Mouse (Mus musculus): ENCODE results near the gene Naa38. TPM values are rescaled to one million over a fixed set of nuclear protein-coding genes. Genes with fewer than 3 reads are reported as not detected.
"Not testable (repeated sequence)": the region's sequence is repeated elsewhere in the genome, so short reads cannot be mapped to it uniquely, and the experiment has no call there.

The Naa38 gene
- polyA plus RNA-seq, 1 experiment from 2014 or later = 140 TPM

DNA sequence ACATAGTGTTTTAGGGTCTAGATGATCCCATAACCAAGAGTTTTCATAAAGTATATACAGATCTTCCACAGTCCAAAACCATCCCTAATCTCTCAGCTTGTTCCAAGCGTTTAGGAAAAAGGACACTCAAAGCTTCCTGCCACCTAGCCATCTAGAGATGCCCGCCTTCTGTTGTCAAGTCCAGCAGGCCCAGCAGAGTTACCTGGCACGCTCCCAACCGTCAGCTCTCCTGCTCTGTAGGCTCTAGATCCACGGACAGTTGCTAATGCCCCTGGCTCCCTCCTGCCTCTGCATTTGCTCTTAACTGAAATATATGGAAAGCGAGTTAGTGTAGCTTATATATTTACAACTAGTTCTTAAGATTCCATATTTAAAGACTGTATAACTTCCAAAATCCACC is 13.9 kb upstream of the Naa38 start:
- WGBS = 83% methylated on average over 6 of the region's 6 CpGs
- no peak overlapping the region for H3K4me3 ChIP-seq
- H3K27ac ChIP-seq = no peak overlapping the region
- H3K4me1 ChIP-seq = 0 out of 2 replicates have a peak, but pooled peaks cover 3% of the 10 kb centered on the region
- no peak for DNase-seq (ENCODE audit: low spot score)
- peaks cover 35% of the 10 kb centered on the region for H3K36me3 ChIP-seq
- H3K9me3 ChIP-seq (replicated peaks) = no peaks in the 10 kb centered on the region
- H3K27me3 ChIP-seq (ENCODE audit: low read depth, poor library complexity, severe bottlenecking) = no peaks in the 10 kb centered on the region

DNA sequence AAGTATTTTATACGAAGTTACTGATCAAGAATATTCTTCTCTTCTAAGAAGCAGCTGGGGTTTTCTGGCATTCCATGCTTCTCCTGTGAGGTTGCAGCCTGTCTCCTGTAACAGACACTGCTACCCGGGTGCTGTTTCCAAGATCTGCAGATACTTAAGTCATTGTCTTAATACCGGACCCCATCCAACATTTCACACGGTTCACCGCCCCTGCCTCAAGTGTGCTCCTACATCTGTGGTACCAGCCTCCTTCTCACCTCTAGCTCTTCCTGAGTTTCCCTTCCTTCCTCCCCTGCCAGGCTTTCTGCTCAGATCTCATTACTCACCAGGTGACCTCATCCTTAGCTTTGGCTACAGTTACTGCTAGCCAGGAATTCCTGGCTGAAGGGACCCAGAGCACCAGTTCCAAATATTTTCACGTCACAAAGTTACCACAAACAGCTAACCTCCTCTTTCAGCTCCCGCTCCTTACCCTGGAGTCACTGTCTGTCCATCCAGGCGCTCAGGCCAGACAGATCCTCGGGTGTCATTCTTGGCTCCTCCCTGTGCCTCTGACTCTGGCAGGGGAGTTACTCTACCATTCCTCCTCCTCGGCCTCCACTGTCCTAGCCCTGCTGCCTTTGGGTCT is 12.7 kb upstream of the Naa38 start:
- peaks cover 23% of the 10 kb centered on the region for H3K36me3 ChIP-seq
- no peak overlapping the region for H3K27ac ChIP-seq
- no peak for DNase-seq (ENCODE audit: low spot score)
- H3K4me1 ChIP-seq = 0 out of 2 replicates have a peak, but pooled peaks cover 3% of the 10 kb centered on the region
- no peak overlapping the region for H3K4me3 ChIP-seq
- H3K27me3 ChIP-seq (ENCODE audit: low read depth, poor library complexity, severe bottlenecking) = no peaks in the 10 kb centered on the region
- 70% methylated on average over 10 of the region's 10 CpGs for WGBS
- H3K9me3 ChIP-seq (replicated peaks) = no peaks in the 10 kb centered on the region

DNA sequence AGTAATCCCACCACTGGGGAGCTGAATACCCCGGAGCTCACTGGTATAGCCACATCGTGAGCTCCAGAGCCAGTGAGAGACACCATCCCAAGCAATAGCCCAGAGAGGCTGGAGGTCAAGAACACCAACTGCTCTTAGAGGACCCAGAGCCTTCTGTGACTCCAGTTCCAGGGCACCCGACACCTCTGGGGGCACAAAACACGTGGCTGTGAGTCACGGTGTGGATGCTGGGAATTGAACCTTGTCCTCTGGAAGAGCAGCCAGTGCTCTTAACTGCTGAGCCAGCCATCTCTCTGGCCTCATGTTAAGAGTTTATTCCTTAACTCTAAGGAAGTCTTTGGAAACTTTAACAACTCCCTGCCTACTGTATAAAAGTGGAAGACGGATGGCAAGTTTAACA is 10.3 kb upstream of the Naa38 start:
- H3K27me3 ChIP-seq (ENCODE audit: low read depth, poor library complexity, severe bottlenecking) = no peaks in the 10 kb centered on the region
- no peak for DNase-seq (ENCODE audit: low spot score)
- H3K9me3 ChIP-seq (replicated peaks) = no peaks in the 10 kb centered on the region
- no peak overlapping the region for H3K27ac ChIP-seq
- no peak overlapping the region for H3K4me3 ChIP-seq
- 84% methylated on average over 6 of the region's 6 CpGs for whole genome bisulfite sequencing
- H3K36me3 ChIP-seq = peaks cover 16% of the 10 kb centered on the region; the same call in 1 of the 2 replicates
- 0 out of 2 replicates have a peak, but pooled peaks cover 2% of the 10 kb centered on the region for H3K4me1 ChIP-seq

DNA sequence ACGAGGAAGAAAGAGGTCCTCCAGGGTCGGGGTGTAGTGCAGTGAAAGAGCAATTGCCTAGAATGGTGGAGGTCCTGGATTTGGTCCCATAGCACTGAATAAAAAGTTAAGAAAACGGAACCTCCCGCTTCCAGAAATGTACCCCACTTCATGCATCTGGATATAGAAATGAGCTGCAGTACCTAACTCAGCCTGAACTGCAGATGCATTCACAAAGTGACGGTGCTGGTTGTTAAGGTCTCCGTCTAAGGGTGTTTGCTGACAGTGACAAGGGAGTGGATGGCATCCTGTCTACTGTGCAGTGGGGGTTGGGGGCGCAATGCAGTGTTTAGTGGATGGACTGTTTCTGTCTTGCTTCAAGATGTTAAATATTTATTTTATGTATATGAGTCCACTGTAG is 8.5 kb upstream of the Naa38 start:
- no peaks in the 10 kb centered on the region for H3K27me3 ChIP-seq (ENCODE audit: low read depth, poor library complexity, severe bottlenecking)
- peaks cover 11% of the 10 kb centered on the region; the same call in 1 of the 2 replicates for H3K36me3 ChIP-seq
- WGBS = 79% methylated on average over 7 of the region's 7 CpGs
- 0 out of 2 replicates have a peak, but pooled peaks cover 5% of the 10 kb centered on the region for H3K4me1 ChIP-seq
- no peak overlapping the region for H3K4me3 ChIP-seq
- no peaks in the 10 kb centered on the region for H3K9me3 ChIP-seq (replicated peaks)
- no peak for DNase-seq (ENCODE audit: low spot score)
- H3K27ac ChIP-seq = no peak overlapping the region

DNA sequence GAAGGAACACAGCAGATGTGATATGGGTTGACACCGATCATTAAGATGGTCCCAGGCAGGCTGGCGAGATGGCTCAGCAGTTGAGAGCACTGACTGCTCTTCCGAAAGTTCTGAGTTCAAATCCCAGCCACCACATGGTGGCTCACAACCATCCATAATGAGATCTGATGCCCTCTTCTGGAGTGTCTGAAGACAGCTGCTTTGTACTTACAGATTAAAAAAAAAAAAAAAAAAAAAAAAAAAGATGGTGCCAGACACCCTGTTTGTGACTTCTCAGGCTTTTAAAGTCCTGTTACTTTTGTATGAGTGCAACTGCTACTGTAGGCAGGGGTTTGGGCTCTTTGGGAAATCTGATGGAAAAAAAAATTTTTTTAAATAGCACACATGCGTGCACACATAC is 6.6 kb upstream of the Naa38 start:
- H3K4me3 ChIP-seq = no peak overlapping the region
- H3K4me1 ChIP-seq = 0 out of 2 replicates have a peak, but pooled peaks cover 5% of the 10 kb centered on the region
- H3K36me3 ChIP-seq = peaks cover 10% of the 10 kb centered on the region
- DNase-seq (ENCODE audit: low spot score) = peak; percentile 18
- no peaks in the 10 kb centered on the region for H3K27me3 ChIP-seq (ENCODE audit: low read depth, poor library complexity, severe bottlenecking)
- H3K27ac ChIP-seq = no peak overlapping the region
- 98% methylated on average over 4 of the region's 4 CpGs for WGBS
- H3K9me3 ChIP-seq (replicated peaks) = no peaks in the 10 kb centered on the region

DNA sequence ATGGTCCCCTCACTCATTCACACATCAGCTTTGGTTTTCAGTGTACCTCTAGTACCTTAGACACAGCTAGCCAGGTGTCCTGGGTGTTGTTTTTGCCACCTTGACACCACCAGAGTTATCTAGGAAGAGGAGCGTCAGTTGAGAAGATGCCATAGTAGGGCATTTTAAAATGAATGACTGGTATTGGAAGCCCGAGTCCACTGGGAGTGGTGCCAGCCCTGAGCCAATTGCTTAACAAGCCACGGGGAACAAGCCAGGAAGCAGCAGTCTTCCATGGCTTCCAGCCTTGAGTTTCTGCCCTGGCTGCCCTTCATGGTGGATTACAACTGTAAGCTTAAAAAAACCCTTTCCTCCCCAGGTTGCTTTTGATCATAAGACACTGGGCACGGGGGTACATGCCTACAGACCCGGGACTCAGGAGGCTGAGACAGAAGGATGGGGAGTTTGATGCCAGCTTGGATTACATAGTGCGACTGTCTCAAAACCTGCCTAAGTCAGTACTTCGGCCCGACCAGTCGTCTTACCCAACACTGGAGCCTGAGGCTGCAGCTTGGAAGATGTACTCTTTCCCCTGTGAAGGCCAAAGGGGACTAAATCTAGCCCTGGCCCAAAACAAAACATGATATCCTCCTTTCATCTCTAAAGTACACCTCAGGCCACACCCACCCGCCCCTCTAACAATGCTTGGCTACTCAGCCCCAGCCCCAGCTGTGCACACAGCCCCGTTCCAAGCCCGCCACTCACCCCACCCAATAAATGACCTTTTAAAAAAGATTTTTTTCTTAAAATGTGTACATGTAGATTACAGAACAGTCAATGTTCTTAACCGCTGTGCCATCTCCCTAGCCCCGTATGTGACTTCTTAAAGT is 5.5 kb upstream of the Naa38 start:
- H3K4me1 ChIP-seq = peaks cover 9% of the 10 kb centered on the region
- no peaks in the 10 kb centered on the region for H3K27me3 ChIP-seq (ENCODE audit: low read depth, poor library complexity, severe bottlenecking)
- WGBS = 74% methylated on average over 14 of the region's 14 CpGs
- H3K9me3 ChIP-seq (replicated peaks) = no peaks in the 10 kb centered on the region
- DNase-seq (ENCODE audit: low spot score) = peak; percentile 27
- no peak overlapping the region for H3K27ac ChIP-seq
- H3K4me3 ChIP-seq = no peak overlapping the region
- H3K36me3 ChIP-seq = peaks cover 10% of the 10 kb centered on the region

DNA sequence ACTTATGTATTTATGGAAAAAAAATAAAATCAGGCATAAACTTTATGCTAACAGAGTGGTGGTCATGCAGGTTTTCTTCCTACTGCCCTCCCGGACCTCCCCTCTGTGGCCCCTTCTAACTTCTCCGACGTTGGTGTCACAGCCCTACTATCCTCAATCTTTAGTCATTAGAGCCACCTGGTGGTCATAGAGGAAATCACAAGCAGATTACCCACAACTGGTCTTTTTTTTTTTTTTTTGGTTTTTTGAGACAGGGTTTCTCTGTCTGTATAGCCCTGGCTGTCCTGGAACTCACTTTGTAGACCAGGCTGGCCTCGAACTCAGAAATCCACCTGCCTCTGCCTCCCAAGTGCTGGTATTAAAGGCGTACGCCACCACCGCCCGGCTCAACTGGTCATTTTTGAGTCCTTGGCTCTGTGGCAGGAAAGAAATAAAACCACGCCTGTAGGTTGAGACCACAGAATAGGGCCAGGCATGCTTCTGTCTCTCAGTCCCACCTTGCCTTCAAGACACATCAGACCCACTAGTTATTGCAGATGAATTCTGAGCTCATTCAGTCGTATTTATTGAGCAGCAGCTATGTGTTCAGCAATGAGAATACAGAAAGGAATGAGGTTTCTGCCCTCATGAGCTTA is 4.8 kb upstream of the Naa38 start:
- no peak overlapping the region for H3K27ac ChIP-seq
- no peak overlapping the region for H3K4me3 ChIP-seq
- H3K4me1 ChIP-seq = peaks cover 9% of the 10 kb centered on the region
- peak; percentile 62 for DNase-seq (ENCODE audit: low spot score)
- H3K36me3 ChIP-seq = peaks cover 9% of the 10 kb centered on the region
- WGBS = 55% methylated on average over 10 of the region's 10 CpGs
- no peaks in the 10 kb centered on the region for H3K9me3 ChIP-seq (replicated peaks)
- H3K27me3 ChIP-seq (ENCODE audit: low read depth, poor library complexity, severe bottlenecking) = no peaks in the 10 kb centered on the region

DNA sequence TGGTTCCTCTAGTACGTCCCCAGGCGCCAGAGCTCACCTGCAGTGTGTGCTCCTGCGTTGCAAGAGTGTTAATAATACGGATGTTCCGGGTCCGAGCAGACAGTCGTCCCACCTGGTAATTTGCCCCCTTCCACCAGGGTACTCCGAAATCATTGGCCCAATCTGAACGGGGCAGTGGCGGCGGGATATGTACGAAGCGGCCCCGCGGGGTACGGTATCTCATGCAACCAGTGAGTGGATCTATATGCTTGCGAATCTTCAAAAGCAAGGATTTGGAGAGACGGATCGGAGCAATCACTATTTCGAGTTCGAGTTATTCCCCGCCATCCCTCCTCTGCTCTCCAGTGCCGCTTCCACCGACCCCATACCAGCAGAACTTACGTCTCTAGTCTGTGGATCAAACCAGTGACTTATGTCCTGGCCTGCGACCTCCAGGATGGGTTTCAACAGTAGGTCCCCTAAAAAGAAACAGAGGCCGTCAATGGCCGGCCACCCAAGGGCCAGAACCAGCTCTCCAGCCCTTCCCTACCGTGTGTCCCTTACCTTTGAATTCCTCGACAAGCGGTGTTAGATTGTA is 608 bp upstream of the Naa38 start:
- not testable (repeated sequence) for H3K27me3 ChIP-seq (ENCODE audit: low read depth, poor library complexity, severe bottlenecking); H3K9me3 ChIP-seq (replicated peaks)
- Histone ChIP-seq H3K27ac (peak overlapping the region; percentile 98), H3K4me1 (peaks cover 46% of the 10 kb centered on the region), H3K4me3 (peak overlapping the region; percentile 69), H3K36me3 (peaks cover 12% of the 10 kb centered on the region)
- WGBS = 1% methylated on average over 31 of the region's 31 CpGs
- peak; percentile 50 for DNase-seq (ENCODE audit: low spot score)

DNA sequence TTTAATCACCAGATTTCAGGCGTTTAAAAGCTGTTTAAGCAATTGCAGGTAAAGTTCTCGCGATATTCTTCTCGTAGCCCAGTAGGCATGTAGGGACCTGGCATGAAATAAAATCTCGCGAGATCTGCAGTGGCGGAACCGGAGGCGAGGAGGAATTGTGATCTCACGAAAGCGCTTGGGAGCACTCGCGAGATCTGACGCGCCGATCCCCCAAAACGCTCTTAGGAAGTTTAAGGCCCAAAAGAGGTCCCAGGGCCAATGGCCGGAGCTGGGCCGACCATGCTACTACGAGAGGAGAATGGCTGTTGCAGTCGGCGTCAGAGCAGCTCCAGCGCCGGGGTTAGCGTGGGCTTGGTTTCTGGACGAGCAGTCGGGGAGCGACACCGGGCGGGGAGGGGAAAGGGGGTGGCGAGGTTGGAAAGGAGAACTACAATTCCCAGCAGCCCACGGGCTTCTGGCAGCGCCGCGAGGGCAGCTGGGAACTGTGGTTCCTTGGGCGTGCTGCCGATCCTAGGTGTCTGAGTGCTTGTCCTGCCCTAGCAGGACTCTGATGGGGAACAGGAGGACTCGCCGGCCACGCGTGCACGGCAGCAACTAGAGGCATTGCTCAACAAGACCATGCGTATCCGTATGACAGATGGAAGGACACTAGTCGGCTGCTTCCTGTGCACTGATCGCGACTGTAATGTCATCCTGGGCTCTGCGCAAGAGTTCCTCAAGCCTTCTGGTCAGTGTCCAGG is 517 bp downstream of the Naa38 start:
- Histone ChIP-seq H3K4me1 (peaks cover 52% of the 10 kb centered on the region), H3K36me3 (peaks cover 23% of the 10 kb centered on the region), H3K27ac (peak overlapping the region; percentile 98), H3K27me3 (ENCODE audit: low read depth, poor library complexity, severe bottlenecking) (peaks cover 12% of the 10 kb centered on the region; the same call in 1 of the 2 replicates), H3K9me3 (replicated peaks) (no peaks in the 10 kb centered on the region), H3K4me3 (peak overlapping the region; percentile 69)
- peak; percentile 93 for DNase-seq (ENCODE audit: low spot score)
- under 1% methylated on average over 48 of the region's 48 CpGs for WGBS

DNA sequence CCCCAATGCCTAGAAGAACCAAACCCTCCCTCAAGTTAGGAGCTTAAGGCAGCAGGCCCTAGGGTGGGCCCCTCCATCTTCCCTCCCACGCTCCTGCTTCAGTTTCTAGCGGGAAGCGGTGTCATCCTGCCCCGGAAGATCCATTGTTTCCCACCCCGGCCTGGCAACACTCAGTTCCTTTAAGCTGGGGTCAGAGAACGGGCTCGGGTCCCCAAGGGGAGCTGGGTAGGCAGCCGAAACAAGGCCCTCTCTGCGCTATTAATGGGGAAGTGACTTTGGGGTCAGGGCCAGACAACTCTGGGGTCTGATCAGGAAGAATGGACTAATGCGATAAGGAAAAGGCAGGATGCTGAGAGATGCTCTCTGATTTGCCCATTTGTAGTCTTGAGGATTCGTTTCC is 1.5 kb downstream of the Naa38 start:
- peaks cover 62% of the 10 kb centered on the region for H3K4me1 ChIP-seq
- H3K9me3 ChIP-seq (replicated peaks) = no peaks in the 10 kb centered on the region
- H3K27me3 ChIP-seq (ENCODE audit: low read depth, poor library complexity, severe bottlenecking) = peaks cover 13% of the 10 kb centered on the region; the same call in 1 of the 2 replicates
- H3K4me3 ChIP-seq = peak overlapping the region; percentile 69
- 36% methylated on average over 11 of the region's 11 CpGs for WGBS
- peaks cover 33% of the 10 kb centered on the region for H3K36me3 ChIP-seq
- peak; percentile 51 for DNase-seq (ENCODE audit: low spot score)
- peak overlapping the region; percentile 98 for H3K27ac ChIP-seq

DNA sequence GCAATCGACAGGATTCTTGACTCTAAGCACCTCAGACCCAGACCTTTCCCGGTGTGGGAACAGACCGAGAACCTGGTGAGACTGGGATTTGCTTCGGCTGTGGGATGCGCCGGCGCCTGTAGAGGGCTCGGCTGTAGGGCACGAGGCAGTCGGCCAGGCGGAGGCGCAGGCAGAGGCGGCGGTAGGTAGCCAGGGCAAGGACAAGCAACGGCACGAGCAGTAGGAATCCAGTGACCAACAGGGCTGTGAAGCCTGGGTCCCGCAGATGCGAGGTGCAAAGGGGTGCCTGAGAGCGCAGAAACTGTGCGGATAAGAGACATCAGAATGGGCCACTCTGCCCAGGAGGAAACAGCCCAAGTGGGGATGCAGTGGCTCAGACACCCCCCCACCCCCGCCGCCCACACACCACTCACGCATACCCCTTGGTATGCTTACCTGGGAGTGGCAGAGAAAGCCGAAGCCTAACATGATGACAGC is 2.3 kb downstream of the Naa38 start:
- peaks cover 13% of the 10 kb centered on the region; the same call in 1 of the 2 replicates for H3K27me3 ChIP-seq (ENCODE audit: low read depth, poor library complexity, severe bottlenecking)
- peak; percentile 70 for DNase-seq (ENCODE audit: low spot score)
- H3K4me1 ChIP-seq = peaks cover 62% of the 10 kb centered on the region
- 7% methylated on average over 24 of the region's 24 CpGs for WGBS
- peak overlapping the region; percentile 69 for H3K4me3 ChIP-seq
- peak overlapping the region; percentile 98 for H3K27ac ChIP-seq
- H3K9me3 ChIP-seq (replicated peaks) = no peaks in the 10 kb centered on the region
- H3K36me3 ChIP-seq = peaks cover 37% of the 10 kb centered on the region

DNA sequence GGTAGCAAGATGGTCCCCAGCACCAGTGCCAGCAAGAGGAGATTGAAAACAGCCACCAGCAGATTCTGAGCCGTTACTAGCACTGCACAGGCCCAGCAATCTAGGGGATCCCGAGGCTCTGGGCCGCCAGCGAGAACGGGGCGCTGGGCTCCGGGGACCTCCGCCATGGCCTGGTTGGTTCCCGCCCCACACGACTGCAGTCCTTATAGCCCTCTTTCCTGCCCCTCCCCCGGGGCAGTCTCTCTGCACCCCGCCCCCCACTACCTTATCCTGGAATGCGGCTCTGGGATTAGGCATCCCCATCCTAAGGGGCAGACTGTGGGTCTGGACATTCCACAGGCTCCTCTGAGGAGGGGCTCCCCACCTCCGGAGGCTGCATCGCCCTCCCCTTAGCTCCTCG is 2.8 kb downstream of the Naa38 start, which contains the start of gene Tmem88:
Tmem88 (minus strand) TSS at position 176 of the 400 bp plus-strand sequence.
- 6% methylated on average over 16 of the region's 16 CpGs for WGBS
- peaks cover 62% of the 10 kb centered on the region for H3K4me1 ChIP-seq
- no peak for DNase-seq (ENCODE audit: low spot score)
- peaks cover 39% of the 10 kb centered on the region for H3K36me3 ChIP-seq
- peaks cover 13% of the 10 kb centered on the region; the same call in 1 of the 2 replicates for H3K27me3 ChIP-seq (ENCODE audit: low read depth, poor library complexity, severe bottlenecking)
- H3K9me3 ChIP-seq (replicated peaks) = no peaks in the 10 kb centered on the region
- peak within 1 kb of the TSS; percentile 69 for H3K4me3 ChIP-seq
- peak within 1 kb of the TSS; percentile 98 for H3K27ac ChIP-seq
